Mouse (Mus musculus) MEL (cell line): ENCODE measurements around the gene Gpr35. TPM values are rescaled to one million over a fixed set of nuclear protein-coding genes. Genes with fewer than 3 reads are reported as not detected.

Source experiments
- DNase-seq: peaks from one replicate; pipeline ENCODE4 v3.0.0; 2011; ENCODE audit warnings: low read depth, low spot score
- H3K27ac ChIP-seq: 2 replicates; pipeline ENCODE4 v1.5.1; 2012; ENCODE audit warnings: low read depth, mild to moderate bottlenecking, control low read depth, low read length, moderate library complexity; ENCODE audit not compliant: control insufficient read depth
- H3K27me3 ChIP-seq, 2 experiments: fragments of 150-350 bp in 1 of 2; sonication (generic) in 1 of 2; 2 replicates each; pipeline ENCODE4 v1.6.1; 2012; ENCODE audit warnings: low read length in 2 of 2, mild to moderate bottlenecking in 2 of 2, improper control_type of control experiment in 1 of 2, moderate library complexity in 1 of 2; ENCODE audit not compliant: insufficient read depth in 2 of 2, control insufficient read depth in 1 of 2
- H3K36me3 ChIP-seq, 2 experiments: 2 replicates each; pipeline ENCODE4 v1.6.1; 2012 to 2014; ENCODE audit warnings: low read length in 2 of 2, improper control_type of control experiment in 1 of 2, inconsistent platforms in 1 of 2, mild to moderate bottlenecking in 1 of 2; ENCODE audit not compliant: insufficient read depth in 2 of 2, control insufficient read depth in 1 of 2
- H3K4me1 ChIP-seq, 2 experiments: fragments of 150-350 bp in 1 of 2; sonication (generic) in 1 of 2; 2 replicates each; pipeline ENCODE4 v1.6.1; 2012; ENCODE audit warnings: low read length in 2 of 2, improper control_type of control experiment in 1 of 2, mild to moderate bottlenecking in 1 of 2; ENCODE audit not compliant: insufficient read depth in 2 of 2, control insufficient read depth in 1 of 2
- H3K4me3 ChIP-seq, 2 experiments: fragments of 150-350 bp in 1 of 2; sonication (generic) in 1 of 2; 2 replicates each; pipeline ENCODE4 v1.5.1; 2012; ENCODE audit warnings: low read depth in 2 of 2, low read length in 2 of 2, mild to moderate bottlenecking in 2 of 2, moderate library complexity in 2 of 2, control low read depth in 1 of 2, improper control_type of control experiment in 1 of 2; ENCODE audit not compliant: control insufficient read depth in 1 of 2, insufficient read depth in 1 of 2
- H3K79me2 ChIP-seq: 2 replicates; pipeline ENCODE4 v1.6.1; 2012; ENCODE audit warnings: mild to moderate bottlenecking, low read length, moderate library complexity; ENCODE audit not compliant: control insufficient read depth, poor library complexity, insufficient read depth
- H3K9ac ChIP-seq: 2 replicates; pipeline ENCODE4 v1.6.1; 2012; ENCODE audit warnings: low read depth, mild to moderate bottlenecking, control low read depth, low read length, moderate library complexity; ENCODE audit not compliant: control insufficient read depth, poor library complexity, severe bottlenecking
- H3K9me3 ChIP-seq: fragments of 150-350 bp; sonication (generic); replicated peaks from 2 replicates; pipeline ENCODE4 v1.6.1; 2012; ENCODE audit warnings: mild to moderate bottlenecking, low read length, improper control_type of control experiment, moderate library complexity; ENCODE audit not compliant: insufficient read depth
- CHD1 ChIP-seq: IDR thresholded peaks from 2 replicates; pipeline ENCODE4 v1.6.1; 2012; ENCODE audit warnings: low read depth, mild to moderate bottlenecking, inconsistent platforms, low read length, improper control_type of control experiment
- CTCF ChIP-seq, 3 experiments: IDR thresholded peaks in 2 of 3; conservative IDR thresholded peaks in 1 of 3; 2 replicates each; pipeline ENCODE4 v1.5.1; 2011 to 2012; ENCODE audit warnings: low read length in 3 of 3, low read depth in 2 of 3, mild to moderate bottlenecking in 2 of 3, improper control_type of control experiment in 1 of 3, inconsistent platforms in 1 of 3, mixed read lengths in 1 of 3, moderate library complexity in 1 of 3; ENCODE audit not compliant: control insufficient read depth in 1 of 3, insufficient read depth in 1 of 3, poor library complexity in 1 of 3, severe bottlenecking in 1 of 3
- ETS1 ChIP-seq: IDR thresholded peaks from 2 replicates; pipeline ENCODE4 v1.6.1; 2012; ENCODE audit warnings: low read depth, mild to moderate bottlenecking, inconsistent platforms, low read length, improper control_type of control experiment, moderate library complexity
- HCFC1 ChIP-seq: IDR thresholded peaks from 2 replicates; pipeline ENCODE4 v1.6.1; 2012; ENCODE audit warnings: low read depth, mild to moderate bottlenecking, inconsistent platforms, low read length, improper control_type of control experiment, moderate library complexity
- JUND ChIP-seq: IDR thresholded peaks from 2 replicates; pipeline ENCODE4 v1.6.1; 2011; ENCODE audit warnings: low read depth, mild to moderate bottlenecking, improper control_type of control experiment, low read length
- MAX ChIP-seq: IDR thresholded peaks from 2 replicates; pipeline ENCODE4 v1.6.1; 2011; ENCODE audit warnings: low read length, improper control_type of control experiment
- MXI1 ChIP-seq: IDR thresholded peaks from 2 replicates; pipeline ENCODE4 v1.6.1; 2011; ENCODE audit warnings: mild to moderate bottlenecking, low read depth, low read length, improper control_type of control experiment
- NELFE ChIP-seq: IDR thresholded peaks from 2 replicates; pipeline ENCODE4 v1.6.1; 2011; ENCODE audit warnings: low read depth, low read length, improper control_type of control experiment
- NRF1 ChIP-seq: IDR thresholded peaks from 2 replicates; pipeline ENCODE4 v1.6.1; 2014; ENCODE audit warnings: low read depth, mild to moderate bottlenecking, inconsistent platforms, low read length, improper control_type of control experiment, moderate library complexity; ENCODE audit not compliant: poor library complexity, insufficient read depth, severe bottlenecking
- POLR2A ChIP-seq, 2 experiments: IDR thresholded peaks; 2 replicates each; pipeline ENCODE4 v1.6.1; 2011 to 2012; ENCODE audit warnings: low read length in 2 of 2, mild to moderate bottlenecking in 2 of 2, control low read depth in 1 of 2, improper control_type of control experiment in 1 of 2, low read depth in 1 of 2, moderate library complexity in 1 of 2; ENCODE audit not compliant: control insufficient read depth in 1 of 2, insufficient read depth in 1 of 2, poor library complexity in 1 of 2
- POLR2AphosphoS2 ChIP-seq: IDR thresholded peaks from 2 replicates; pipeline ENCODE4 v1.6.1; 2011; ENCODE audit warnings: low read length, improper control_type of control experiment
- POLR2AphosphoS5 ChIP-seq: IDR thresholded peaks from 2 replicates; pipeline ENCODE4 v1.6.1; 2012; ENCODE audit warnings: low read depth, borderline replicate concordance, mild to moderate bottlenecking, inconsistent platforms, low read length, moderate library complexity, mixed read lengths
- RCOR1 ChIP-seq: IDR thresholded peaks from 2 replicates; pipeline ENCODE4 v1.6.1; 2012; ENCODE audit warnings: low read depth, mild to moderate bottlenecking, inconsistent platforms, low read length, improper control_type of control experiment
- SIN3A ChIP-seq: IDR thresholded peaks from 2 replicates; pipeline ENCODE4 v1.6.1; 2012; ENCODE audit warnings: low read length, improper control_type of control experiment, inconsistent platforms
- TCF12 ChIP-seq: IDR thresholded peaks from 2 replicates; pipeline ENCODE4 v1.6.1; 2014; ENCODE audit warnings: low read depth, mild to moderate bottlenecking, inconsistent platforms, low read length, improper control_type of control experiment, moderate library complexity
- UBTF ChIP-seq: IDR thresholded peaks from 2 replicates; pipeline ENCODE4 v1.6.1; 2012; ENCODE audit warnings: low read depth, mild to moderate bottlenecking, inconsistent platforms, low read length, improper control_type of control experiment, moderate library complexity, borderline replicate concordance; ENCODE audit not compliant: insufficient read depth
- ZC3H11A ChIP-seq: IDR thresholded peaks from 2 replicates; pipeline ENCODE4 v1.6.1; 2012; ENCODE audit warnings: low read depth, mild to moderate bottlenecking, inconsistent platforms, low read length, improper control_type of control experiment
- ZMIZ1 ChIP-seq: IDR thresholded peaks from 2 replicates; pipeline ENCODE4 v1.6.1; 2012; ENCODE audit warnings: low read depth, mild to moderate bottlenecking, inconsistent platforms, low read length, improper control_type of control experiment, moderate library complexity
- polyA plus RNA-seq, 2 experiments: library from polyadenylated mRNA; stranded (reverse) in 1 of 2; unstranded in 1 of 2; fragments of >175 nt in 1 of 2; fragments of >200 nt in 1 of 2; gene quantifications; 2 replicates each; pipeline versions ENCODE4 v1.2.1 to v1.2.4; 2012; ENCODE audit warnings: low replicate concordance in 2 of 2, low read depth in 1 of 2; ENCODE audit not compliant: insufficient read length in 2 of 2, insufficient read depth in 1 of 2, missing spikeins in 1 of 2
- total RNA-seq: library from RNA; depleted of rRNA; stranded (reverse); fragments of 300-350 nt; gene quantifications from 2 replicates; pipeline ENCODE4 v1.2.3, GENCODE M21; 2012

Gpr35 gene
- total and polyA plus RNA-seq, 3 experiments: 0.22 TPM; not detected in 2

- H3K4me3 ChIP-seq: peak within 1 kb of the TSS; percentile 91 to 95
- no peaks in the 10 kb centered on the region for H3K27me3 ChIP-seq
- H3K4me1 ChIP-seq: peaks cover 13 to 40% of the 10 kb centered on the region in 2 experiments
- DNase-seq: peak; percentile 86
- peaks cover 31% of the 10 kb centered on the region for H3K79me2 ChIP-seq
- peaks cover 0 to 25% of the 10 kb centered on the region in 2 experiments; a peak in 2 of 4 replicates for H3K36me3 ChIP-seq
- H3K27ac ChIP-seq: peak within 1 kb of the TSS; percentile 33
- TF ChIP-seq NELFE: peak; percentile 51
- no peak for TF ChIP-seq RCOR1
- TF ChIP-seq TCF12: no peak
- 0 out of 2 replicates have a peak, but pooled peaks have one; percentile 25 for TF ChIP-seq NRF1
- TF ChIP-seq SIN3A: peak; percentile 68
- peak; percentile 79 for TF ChIP-seq MXI1
- no peak for TF ChIP-seq ZC3H11A
- peak; percentile 97 for TF ChIP-seq UBTF
- no peak for TF ChIP-seq CHD1
- peak in 1 of 2 experiments; percentile 58; a peak in 2 of 4 replicates for TF ChIP-seq POLR2A (IDR thresholded peaks at IDR 0.05; ENCODE audit: control insufficient read depth in 1 of 2, insufficient read depth in 1 of 2, low read depth in 1 of 2, low read length in 2 of 2, poor library complexity in 1 of 2)
- no peak for TF ChIP-seq POLR2AphosphoS5
- TF ChIP-seq HCFC1: peak; percentile 23; the same call in 1 of the 2 replicates
- no peak for TF ChIP-seq POLR2AphosphoS2
- 0 out of 2 replicates have a peak, but pooled peaks have one; percentile 46 for TF ChIP-seq MAX
- peak; percentile 50; the same call in 1 of the 2 replicates for TF ChIP-seq ZMIZ1
- TF ChIP-seq JUND: no peak
- TF ChIP-seq CTCF (IDR thresholded peaks at IDR 0.05 in 2 of 3, conservative IDR thresholded peaks at IDR 0.05 in 1 of 3; ENCODE audit: control insufficient read depth in 1 of 3, insufficient read depth in 1 of 3, low read depth in 2 of 3, low read length in 3 of 3, poor library complexity in 1 of 3, severe bottlenecking in 1 of 3): peak in 2 of 3 experiments; percentile 71 to 84; a peak in 5 of 6 replicates
- H3K9ac ChIP-seq: peak within 1 kb of the TSS; percentile 87
- H3K9me3 ChIP-seq: no peaks in the 10 kb centered on the region
These were observed 40.3 kb upstream of the Gpr35 start, which contains the start of gene Rnpepl1 for GRCm38 (mm10) chr1:92910239-92910885. Rnpepl1 (plus strand) TSS chr1:92910783.

GRCm38 (mm10) chr1:92910925-92911720, 39.5 kb upstream of the Gpr35 start:
- Histone ChIP-seq H3K9me3 (no peaks in the 10 kb centered on the region), H3K4me3 (peak overlapping the region; percentile 72 to 86), H3K9ac (peak overlapping the region; percentile 87), H3K79me2 (peaks cover 31% of the 10 kb centered on the region), H3K36me3 (peaks cover 0 to 25% of the 10 kb centered on the region in 2 experiments; a peak in 3 of 4 replicates), H3K27ac (peak overlapping the region; percentile 32), H3K27me3 (no peaks in the 10 kb centered on the region), H3K4me1 (peaks cover 13 to 40% of the 10 kb centered on the region in 2 experiments)
- TF ChIP-seq ETS1: no peak
- TF ChIP-seq MXI1: peak; percentile 35; the same call in 1 of the 2 replicates
- TF ChIP-seq CTCF (IDR thresholded peaks at IDR 0.05 in 2 of 3, conservative IDR thresholded peaks at IDR 0.05 in 1 of 3; ENCODE audit: control insufficient read depth in 1 of 3, insufficient read depth in 1 of 3, low read depth in 2 of 3, low read length in 3 of 3, poor library complexity in 1 of 3, severe bottlenecking in 1 of 3): no peak
- 0 out of 2 replicates have a peak, but pooled peaks have one; percentile 7 for TF ChIP-seq MAX
- 0 out of 2 replicates have a peak, but pooled peaks have one; percentile 29 for TF ChIP-seq NELFE
- TF ChIP-seq POLR2A (IDR thresholded peaks at IDR 0.05; ENCODE audit: control insufficient read depth in 1 of 2, insufficient read depth in 1 of 2, low read depth in 1 of 2, low read length in 2 of 2, poor library complexity in 1 of 2): 0 out of 4 replicates have a peak, but pooled peaks have one; percentile 16 to 61
- TF ChIP-seq UBTF: peak; percentile 8; the same call in 1 of the 2 replicates
- peak; percentile 34; the same call in 1 of the 2 replicates for TF ChIP-seq NRF1
- DNase-seq: peak; percentile 69
